Mouse (Mus musculus): ENCODE data around the gene Gm7971. TPM values are rescaled to one million over a fixed set of nuclear protein-coding genes. Genes with fewer than 3 reads are reported as not detected.
"Not testable (repeated sequence)": the region's sequence is repeated elsewhere in the genome, so short reads cannot be mapped to it uniquely, and the experiment has no call there.

Gene Gm7971
- total RNA-seq (2021) = not detected

GRCm38 (mm10) chr5:95594775-95595174 lies at the start of gene Gm7971:
Gene Gm7971 (minus strand): TSS chr5:95594875.
- DNase-seq (ENCODE audit: low spot score in 2 of 2); intact Hi-C loops (cut with DNase I): not testable (repeated sequence)

Other genes with a start within 250 kb of the Gm7971 start
- gene D5Ertd577e, start 138.1 kb downstream of the Gm7971 start, total RNA-seq (2021) = not detected
- gene Gm3286, start 84.1 kb downstream of the Gm7971 start, total RNA-seq (2021) = not detected
- gene Gm7978, start 141.3 kb upstream of the Gm7971 start, total RNA-seq (2021) = not detected
- gene Gm7982, start 147.1 kb upstream of the Gm7971 start, total RNA-seq (2021) = not detected
- not detected for gene E330014E10Rik, start 181.1 kb upstream of the Gm7971 start, total RNA-seq (2021)